Mouse (Mus musculus): Measurements from ENCODE around the gene Def8. TPM values are rescaled to one million over a fixed set of nuclear protein-coding genes. Genes with fewer than 3 reads are reported as not detected.
A peak's percentile ranks its signal among the peaks of the same experiment; 100 is the strongest.

Def8 gene
- polyA plus RNA-seq, 1 experiment from 2014 or later, result 34.1 TPM

DNA sequence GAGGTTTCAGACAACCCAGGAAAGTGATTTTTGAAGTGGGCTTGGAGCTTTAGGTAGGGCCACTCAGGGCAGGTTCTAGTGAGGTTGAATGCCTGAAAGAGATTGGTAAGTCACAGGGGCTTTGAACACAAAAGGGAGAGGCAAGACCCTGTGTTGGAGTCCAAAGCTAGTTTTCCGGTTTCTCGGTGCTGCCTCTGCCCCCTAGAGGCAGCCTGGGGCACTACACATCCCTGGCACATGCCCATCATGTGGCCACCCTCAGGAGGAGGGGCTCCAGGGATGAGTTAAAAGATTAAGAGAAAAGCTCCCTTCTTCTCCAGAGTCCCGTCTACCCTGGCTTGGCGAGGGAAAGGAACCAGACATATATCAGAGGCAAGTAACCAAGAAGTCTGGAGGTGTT is 16.5 kb upstream of the Def8 start, which contains the start of gene Mc1r:
Gene Mc1r, plus strand, starts transcription at position 322 of the 400 bp plus-strand sequence.
- Histone ChIP-seq H3K9me3 (ENCODE audit: low read depth, low read length) (no peaks in the 10 kb centered on the region), H3K9ac (no peak within 1 kb of the TSS), H3K4me1 (ENCODE audit: insufficient read depth) (no peaks in the 10 kb centered on the region), H3K4me3 (ENCODE audit: low read depth, low read length) (no peak within 1 kb of the TSS), H3K27ac (ENCODE audit: low read depth) (no peak within 1 kb of the TSS), H3K36me3 (ENCODE audit: insufficient read depth) (peaks cover 17% of the 10 kb centered on the region), H3K27me3 (ENCODE audit: insufficient read depth, low read length) (peaks cover 33% of the 10 kb centered on the region), H3K4me2 (no peak within 1 kb of the TSS)
- ATAC-seq (ENCODE audit: insufficient read depth), result no peak
- WGBS, result 5% methylated on average over 4 of the region's 4 CpGs
- DNase-seq, result peak; percentile 75
- TF ChIP-seq CTCF (IDR thresholded peaks at IDR 0.05; ENCODE audit: low read depth), result peak; percentile 83

DNA sequence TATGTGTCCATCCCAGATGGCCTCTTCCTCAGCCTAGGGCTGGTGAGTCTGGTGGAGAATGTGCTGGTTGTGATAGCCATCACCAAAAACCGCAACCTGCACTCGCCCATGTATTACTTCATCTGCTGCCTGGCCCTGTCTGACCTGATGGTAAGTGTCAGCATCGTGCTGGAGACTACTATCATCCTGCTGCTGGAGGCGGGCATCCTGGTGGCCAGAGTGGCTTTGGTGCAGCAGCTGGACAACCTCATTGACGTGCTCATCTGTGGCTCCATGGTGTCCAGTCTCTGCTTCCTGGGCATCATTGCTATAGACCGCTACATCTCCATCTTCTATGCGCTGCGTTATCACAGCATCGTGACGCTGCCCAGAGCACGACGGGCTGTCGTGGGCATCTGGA is 15.7 kb upstream of the Def8 start:
- ATAC-seq (ENCODE audit: insufficient read depth) (no peak), DNase-seq (no peak)
- Histone ChIP-seq H3K9me3 (ENCODE audit: low read depth, low read length) (no peaks in the 10 kb centered on the region), H3K4me2 (no peak overlapping the region), H3K36me3 (ENCODE audit: insufficient read depth) (peaks cover 9% of the 10 kb centered on the region), H3K9ac (no peak overlapping the region), H3K4me3 (ENCODE audit: low read depth, low read length) (no peak overlapping the region), H3K4me1 (ENCODE audit: insufficient read depth) (no peaks in the 10 kb centered on the region), H3K27me3 (ENCODE audit: insufficient read depth, low read length) (peaks cover 41% of the 10 kb centered on the region), H3K27ac (ENCODE audit: low read depth) (no peak overlapping the region)
- WGBS, result 85% methylated on average over 13 of the region's 13 CpGs
- TF ChIP-seq CTCF (IDR thresholded peaks at IDR 0.05; ENCODE audit: low read depth), result no peak

DNA sequence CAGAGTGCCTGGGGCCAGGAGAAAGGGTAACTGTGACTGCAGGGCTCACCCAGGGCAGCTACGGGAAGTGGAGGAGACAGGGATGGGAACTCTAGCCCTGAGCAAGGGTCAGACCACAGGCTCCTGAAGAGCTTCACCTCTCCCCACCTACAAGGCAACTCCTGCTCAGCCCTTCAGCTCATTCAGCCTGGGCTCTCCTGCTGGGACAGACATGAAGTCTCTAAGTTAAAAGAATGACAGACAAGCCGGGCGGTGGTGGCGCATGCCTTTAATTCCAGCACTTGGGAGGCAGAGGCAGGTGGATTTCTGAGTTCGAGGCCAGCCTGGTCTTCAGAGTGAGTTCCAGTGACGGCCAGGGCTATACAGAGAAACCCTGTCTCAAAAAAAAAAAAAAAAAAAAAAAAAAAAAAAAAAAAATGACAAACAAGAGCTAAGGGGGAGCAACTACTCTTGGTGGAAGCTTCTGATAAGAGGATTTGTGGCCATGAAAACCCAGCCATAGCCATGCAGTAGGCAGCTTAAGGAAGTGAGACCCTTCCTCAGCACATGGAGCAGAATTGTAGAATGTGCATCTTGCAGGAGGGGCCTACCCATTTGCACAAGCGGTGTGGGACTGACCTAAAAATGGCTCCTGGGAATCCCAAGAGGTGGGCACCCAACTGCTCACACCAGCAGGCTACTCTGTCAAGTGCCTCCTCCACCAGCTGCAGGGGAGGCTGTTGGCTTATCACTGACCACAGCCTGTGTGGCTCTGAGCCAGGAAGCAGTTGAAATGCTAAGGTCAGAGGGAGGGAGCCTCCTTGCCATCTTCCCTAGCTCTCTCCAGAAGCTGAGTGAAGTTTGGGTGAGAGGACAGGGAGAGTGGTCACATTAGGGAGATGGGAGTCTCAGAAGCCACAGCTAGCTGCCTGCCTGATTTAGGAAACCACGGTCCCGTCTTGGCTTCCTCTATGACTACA is 14.5 kb upstream of the Def8 start:
- Histone ChIP-seq H3K9me3 (ENCODE audit: low read depth, low read length) (no peaks in the 10 kb centered on the region), H3K4me1 (ENCODE audit: insufficient read depth) (no peaks in the 10 kb centered on the region), H3K4me3 (ENCODE audit: low read depth, low read length) (no peak overlapping the region), H3K27me3 (ENCODE audit: insufficient read depth, low read length) (peaks cover 54% of the 10 kb centered on the region), H3K4me2 (no peak overlapping the region), H3K36me3 (ENCODE audit: insufficient read depth) (no peaks in the 10 kb centered on the region), H3K9ac (no peak overlapping the region), H3K27ac (ENCODE audit: low read depth) (no peak overlapping the region)
- WGBS, result 69% methylated on average over 9 of the region's 9 CpGs
- ATAC-seq (ENCODE audit: insufficient read depth), result no peak
- TF ChIP-seq CTCF (IDR thresholded peaks at IDR 0.05; ENCODE audit: low read depth), result no peak
- DNase-seq, result no peak

DNA sequence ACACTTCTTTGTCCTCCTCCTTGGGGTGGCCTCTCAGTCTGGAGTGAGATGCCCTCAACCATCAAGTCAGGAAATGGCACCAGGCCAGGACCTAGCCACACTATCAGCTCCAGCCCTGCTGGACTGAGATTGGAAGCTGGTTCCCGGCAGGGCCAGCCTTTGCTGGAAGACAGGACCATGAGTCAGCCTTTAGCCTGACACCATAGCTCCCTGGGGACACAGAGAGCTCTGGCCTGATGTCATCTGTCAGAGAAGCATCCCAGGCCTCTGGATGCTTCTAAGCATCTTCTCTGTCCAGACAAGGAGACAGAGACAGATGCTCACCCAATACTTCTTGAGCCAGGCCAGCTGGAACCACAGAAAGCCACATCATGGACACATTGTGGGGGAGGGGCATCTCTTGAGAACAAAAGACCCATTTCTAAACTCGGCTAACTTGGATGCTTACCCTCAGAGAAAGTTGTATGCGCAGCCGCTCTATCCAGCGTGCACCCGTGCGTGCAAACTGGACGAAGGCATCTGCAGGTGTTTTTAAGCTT is 13.2 kb upstream of the Def8 start:
- H3K36me3 ChIP-seq (ENCODE audit: insufficient read depth), result no peaks in the 10 kb centered on the region
- TF ChIP-seq CTCF (IDR thresholded peaks at IDR 0.05; ENCODE audit: low read depth), result no peak
- ATAC-seq (ENCODE audit: insufficient read depth) (no peak), DNase-seq (peak; percentile 21)
- no peaks in the 10 kb centered on the region for H3K4me1 ChIP-seq (ENCODE audit: insufficient read depth)
- H3K9me3 ChIP-seq (ENCODE audit: low read depth, low read length), result no peaks in the 10 kb centered on the region
- WGBS, result 70% methylated on average over 8 of the region's 8 CpGs
- H3K9ac ChIP-seq, result no peak overlapping the region
- peaks cover 59% of the 10 kb centered on the region for H3K27me3 ChIP-seq (ENCODE audit: insufficient read depth, low read length)
- no peak overlapping the region for H3K4me3 ChIP-seq (ENCODE audit: low read depth, low read length)
- no peak overlapping the region for H3K27ac ChIP-seq (ENCODE audit: low read depth)
- H3K4me2 ChIP-seq, result no peak overlapping the region

DNA sequence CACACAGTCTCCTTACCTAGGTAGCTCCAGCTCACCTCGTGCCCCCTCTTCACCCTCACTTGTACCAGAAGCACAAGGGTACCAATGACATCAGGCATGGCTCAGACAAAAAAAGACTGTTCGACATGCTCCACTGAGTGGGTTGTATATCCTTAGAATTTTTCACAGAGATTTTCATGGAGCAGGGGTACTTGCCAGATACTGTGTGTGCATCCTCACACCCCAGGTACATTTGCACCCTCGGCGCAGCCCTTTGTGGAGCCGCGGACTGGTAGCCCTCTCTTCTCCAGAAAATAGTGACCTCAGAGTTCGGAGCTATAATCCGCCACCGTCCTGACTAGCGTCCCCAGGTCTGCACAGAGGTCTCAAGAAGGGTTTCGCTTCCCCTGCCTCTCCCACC is 12.5 kb upstream of the Def8 start:
- peaks cover 59% of the 10 kb centered on the region for H3K27me3 ChIP-seq (ENCODE audit: insufficient read depth, low read length)
- no peaks in the 10 kb centered on the region for H3K36me3 ChIP-seq (ENCODE audit: insufficient read depth)
- ATAC-seq (ENCODE audit: insufficient read depth) (no peak), DNase-seq (no peak)
- TF ChIP-seq CTCF (IDR thresholded peaks at IDR 0.05; ENCODE audit: low read depth), result no peak
- 13% methylated on average over 11 of the region's 11 CpGs for WGBS
- peak overlapping the region; percentile 24; the same call in 1 of the 2 replicates for H3K4me3 ChIP-seq (ENCODE audit: low read depth, low read length)
- H3K9me3 ChIP-seq (ENCODE audit: low read depth, low read length), result no peaks in the 10 kb centered on the region
- H3K4me1 ChIP-seq (ENCODE audit: insufficient read depth), result no peaks in the 10 kb centered on the region
- peak overlapping the region; percentile 53 for H3K4me2 ChIP-seq
- no peak overlapping the region for H3K9ac ChIP-seq
- H3K27ac ChIP-seq (ENCODE audit: low read depth), result no peak overlapping the region

DNA sequence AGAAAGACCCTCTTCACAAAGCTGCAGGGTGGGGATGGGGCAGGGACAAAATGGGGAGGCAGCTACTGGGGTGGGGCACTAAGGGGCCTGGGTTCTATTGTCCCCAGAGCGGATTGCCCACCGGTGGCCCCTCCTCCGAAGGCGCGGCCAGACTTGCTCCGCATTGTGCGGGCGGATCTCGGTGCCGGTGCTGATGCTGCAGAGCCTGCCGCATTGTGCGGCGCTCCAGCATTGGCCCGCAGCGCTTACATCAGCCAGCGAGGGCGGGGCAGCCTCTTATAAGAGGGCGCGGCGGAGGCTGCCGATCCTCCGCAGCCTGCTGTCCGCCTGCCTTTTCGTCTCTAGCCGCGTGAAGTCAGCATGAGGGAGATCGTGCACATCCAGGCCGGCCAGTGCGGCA is 12.1 kb upstream of the Def8 start, which contains the start of gene Tubb3:
Gene Tubb3, plus strand, starts transcription at position 179 of the 400 bp plus-strand sequence.
- no peak within 1 kb of the TSS for H3K9ac ChIP-seq
- peaks cover 59% of the 10 kb centered on the region for H3K27me3 ChIP-seq (ENCODE audit: insufficient read depth, low read length)
- peak; percentile 74 for DNase-seq
- TF ChIP-seq CTCF (IDR thresholded peaks at IDR 0.05; ENCODE audit: low read depth), result no peak
- peak within 1 kb of the TSS; percentile 24 for H3K4me3 ChIP-seq (ENCODE audit: low read depth, low read length)
- H3K4me2 ChIP-seq, result peak within 1 kb of the TSS; percentile 53
- H3K9me3 ChIP-seq (ENCODE audit: low read depth, low read length), result no peaks in the 10 kb centered on the region
- under 1% methylated on average over 29 of the region's 29 CpGs for WGBS
- no peaks in the 10 kb centered on the region for H3K36me3 ChIP-seq (ENCODE audit: insufficient read depth)
- H3K4me1 ChIP-seq (ENCODE audit: insufficient read depth), result no peaks in the 10 kb centered on the region
- H3K27ac ChIP-seq (ENCODE audit: low read depth), result no peak within 1 kb of the TSS
- peak; percentile 42; the same call in 1 of the 2 replicates for ATAC-seq (ENCODE audit: insufficient read depth)

DNA sequence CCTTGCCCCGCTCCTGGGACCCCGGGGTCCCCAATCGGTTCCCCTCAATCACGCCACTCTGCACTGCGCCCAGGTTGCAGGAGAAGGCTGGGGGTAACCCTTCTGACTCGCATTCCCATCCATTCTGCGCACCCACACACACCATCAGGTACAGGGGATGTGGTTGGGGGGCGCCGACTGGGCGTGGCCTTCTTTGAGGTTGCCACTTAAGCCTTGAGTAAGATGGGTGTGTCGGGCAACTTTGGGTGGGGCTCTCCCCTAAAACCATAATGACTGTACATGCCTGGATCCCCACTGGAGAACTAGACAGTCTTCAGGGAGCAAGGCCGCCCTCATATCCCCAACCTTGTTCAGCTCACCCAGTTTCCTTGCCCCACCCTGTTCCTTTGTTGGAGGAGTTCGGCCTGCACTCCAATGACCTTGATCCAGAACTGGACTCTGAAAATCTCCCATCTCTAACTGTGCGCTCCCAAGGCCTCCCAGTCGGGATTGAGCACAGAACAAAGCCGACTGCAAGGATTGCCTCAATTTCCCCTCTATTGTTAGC is 11.5 kb upstream of the Def8 start:
- Histone ChIP-seq H3K4me1 (ENCODE audit: insufficient read depth) (no peaks in the 10 kb centered on the region), H3K9ac (no peak overlapping the region), H3K36me3 (ENCODE audit: insufficient read depth) (no peaks in the 10 kb centered on the region), H3K27ac (ENCODE audit: low read depth) (no peak overlapping the region), H3K4me3 (ENCODE audit: low read depth, low read length) (peak overlapping the region; percentile 24), H3K27me3 (ENCODE audit: insufficient read depth, low read length) (peaks cover 59% of the 10 kb centered on the region), H3K4me2 (peak overlapping the region; percentile 53), H3K9me3 (ENCODE audit: low read depth, low read length) (no peaks in the 10 kb centered on the region)
- no peak for TF ChIP-seq CTCF (IDR thresholded peaks at IDR 0.05; ENCODE audit: low read depth)
- no peak for DNase-seq
- ATAC-seq (ENCODE audit: insufficient read depth), result peak; percentile 10; the same call in 1 of the 2 replicates
- 9% methylated on average over 16 of the region's 16 CpGs for WGBS
